Mouse (Mus musculus): ENCODE results near the gene Cep250. TPM values are rescaled to one million over a fixed set of nuclear protein-coding genes. Genes with fewer than 3 reads are reported as not detected.

Cep250 gene
- polyA plus RNA-seq, 1 experiment: 9.1 TPM

GRCm38 (mm10) chr2:155959981-155960380 is 3.7 kb downstream of the Cep250 start:
- DNase-seq: no peak
- TF ChIP-seq POLR2A (IDR thresholded peaks at IDR 0.05; ENCODE audit: borderline replicate concordance, extremely low read depth, low read depth, low read length) (no peak), CTCF (IDR thresholded peaks at IDR 0.05; ENCODE audit: insufficient read depth, low read length) (no peak)
- H3K4me1 ChIP-seq (ENCODE audit: control insufficient read depth, insufficient read depth, low read length): no peaks in the 10 kb centered on the region; the same call in 1 of the 2 replicates
- H3K4me3 ChIP-seq (replicated peaks; ENCODE audit: extremely low read depth, low read depth, low read length): no peak overlapping the region
- 70% methylated on average over 5 of the region's 5 CpGs for WGBS

- DNase-seq: no peak
- 84% methylated on average over 10 of the region's 10 CpGs for WGBS
- Histone ChIP-seq H3K4me3 (replicated peaks; ENCODE audit: extremely low read depth, low read depth, low read length) (no peak overlapping the region), H3K4me1 (ENCODE audit: control insufficient read depth, insufficient read depth, low read length) (no peaks in the 10 kb centered on the region; the same call in 1 of the 2 replicates)
- TF ChIP-seq POLR2A (IDR thresholded peaks at IDR 0.05; ENCODE audit: borderline replicate concordance, extremely low read depth, low read depth, low read length) (no peak), CTCF (IDR thresholded peaks at IDR 0.05; ENCODE audit: insufficient read depth, low read length) (no peak)
Observed at GRCm38 (mm10) chr2:155961862-155962261, 5.6 kb downstream of the Cep250 start.

DNA sequence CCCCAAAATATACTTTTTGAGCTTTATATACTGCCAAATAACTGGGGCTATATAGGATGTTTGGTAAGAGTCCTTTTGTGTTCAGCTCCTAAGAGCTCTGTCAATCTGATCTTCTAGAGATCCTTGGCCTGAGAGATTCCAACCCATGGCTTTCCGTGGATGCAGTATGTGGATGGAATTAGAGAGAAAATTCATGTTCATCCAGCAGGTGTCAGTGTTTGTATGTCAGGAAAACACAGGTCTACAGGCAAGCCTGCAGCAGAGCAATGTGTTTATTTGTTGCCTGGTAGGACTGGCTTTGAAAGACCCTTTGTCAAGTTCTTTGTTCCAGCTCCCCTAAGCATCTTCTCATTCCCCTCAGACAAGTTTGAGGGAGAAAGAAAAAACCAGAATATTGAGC is 6.7 kb downstream of the Cep250 start:
- no peak overlapping the region for H3K4me3 ChIP-seq (replicated peaks; ENCODE audit: extremely low read depth, low read depth, low read length)
- 20% methylated on average over 1 of the region's 1 CpGs for WGBS
- DNase-seq: no peak

DNA sequence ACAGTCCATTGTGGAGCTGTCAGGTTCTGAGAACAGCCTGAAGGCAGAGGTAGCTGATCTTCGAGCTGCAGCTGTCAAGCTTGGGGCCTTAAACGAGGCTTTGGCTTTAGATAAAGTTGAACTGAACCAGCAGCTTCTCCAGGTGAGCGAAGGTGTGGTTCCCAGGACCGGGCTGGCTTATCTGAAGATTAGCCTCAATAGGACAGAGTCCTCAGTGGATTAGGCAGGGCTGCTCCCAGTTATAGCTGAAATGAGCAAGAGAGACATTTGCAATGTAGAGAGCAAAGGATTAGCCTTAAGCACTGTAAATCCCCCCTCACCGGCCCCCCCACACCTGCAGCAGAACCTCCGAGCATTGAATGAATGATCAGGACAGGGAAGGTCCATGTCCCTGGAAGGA is 17.1 kb downstream of the Cep250 start:
- no peak for TF ChIP-seq CTCF (IDR thresholded peaks at IDR 0.05; ENCODE audit: insufficient read depth, low read length)
- no peak for TF ChIP-seq POLR2A (IDR thresholded peaks at IDR 0.05; ENCODE audit: borderline replicate concordance, extremely low read depth, low read depth, low read length)
- 91% methylated on average over 6 of the region's 6 CpGs for WGBS
- Histone ChIP-seq H3K4me1 (ENCODE audit: control insufficient read depth, insufficient read depth, low read length) (no peaks in the 10 kb centered on the region), H3K4me3 (replicated peaks; ENCODE audit: extremely low read depth, low read depth, low read length) (no peak overlapping the region)
- no peak for DNase-seq

More for the DNA sequence above, 6.7 kb downstream of the Cep250 start:
- no peak for TF ChIP-seq CTCF (IDR thresholded peaks at IDR 0.05; ENCODE audit: insufficient read depth, low read length)
- no peak for TF ChIP-seq POLR2A (IDR thresholded peaks at IDR 0.05; ENCODE audit: borderline replicate concordance, extremely low read depth, low read depth, low read length)
- no peaks in the 10 kb centered on the region for H3K4me1 ChIP-seq (ENCODE audit: control insufficient read depth, insufficient read depth, low read length)

- TF ChIP-seq POLR2A (IDR thresholded peaks at IDR 0.05; ENCODE audit: borderline replicate concordance, extremely low read depth, low read depth, low read length): no peak
- no peak for TF ChIP-seq CTCF (IDR thresholded peaks at IDR 0.05; ENCODE audit: insufficient read depth, low read length)
- 73% methylated on average over 14 of the region's 14 CpGs for WGBS
- DNase-seq: no peak
- no peaks in the 10 kb centered on the region for H3K4me1 ChIP-seq (ENCODE audit: control insufficient read depth, insufficient read depth, low read length)
- no peak overlapping the region for H3K4me3 ChIP-seq (replicated peaks; ENCODE audit: extremely low read depth, low read depth, low read length)
Observed at GRCm38 (mm10) chr2:155974087-155974731, 18.0 kb downstream of the Cep250 start.

DNA sequence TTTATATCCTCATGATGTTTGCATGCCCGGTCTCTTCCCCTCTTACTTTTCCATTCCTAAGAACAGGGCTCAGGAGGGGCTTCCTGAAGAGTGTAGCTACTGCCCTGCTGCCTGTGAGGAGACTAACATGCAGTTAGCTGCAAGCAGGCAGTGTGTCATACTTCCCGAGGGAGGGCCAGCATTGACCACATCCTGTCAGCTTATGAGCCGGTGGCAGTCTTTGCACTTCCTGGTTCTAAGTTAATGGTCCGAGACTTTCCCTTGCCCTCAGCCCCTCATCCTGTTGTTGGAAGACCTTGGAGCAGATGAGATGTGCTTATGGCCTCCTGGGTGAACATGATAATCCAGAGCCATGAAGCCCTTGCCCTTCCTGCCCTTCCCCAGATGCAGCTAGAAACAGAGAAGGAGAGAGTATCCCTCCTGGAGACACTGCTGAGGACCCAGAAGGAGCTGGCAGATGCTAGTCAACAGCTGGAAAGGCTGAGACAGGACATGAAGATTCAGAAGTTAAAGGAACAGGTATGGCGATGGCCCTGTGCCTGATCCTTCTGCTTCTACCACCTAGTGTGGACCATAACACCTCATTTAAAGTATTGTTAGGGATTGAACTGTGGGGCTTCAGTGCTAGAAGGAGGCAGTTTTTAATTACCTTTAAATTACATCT is 23.2 kb downstream of the Cep250 start:
- WGBS: 49% methylated on average over 5 of the region's 5 CpGs
- TF ChIP-seq POLR2A (IDR thresholded peaks at IDR 0.05; ENCODE audit: borderline replicate concordance, extremely low read depth, low read depth, low read length) (0 out of 2 replicates have a peak, but pooled peaks have one; percentile 34), CTCF (IDR thresholded peaks at IDR 0.05; ENCODE audit: insufficient read depth, low read length) (no peak)
- peak; percentile 17 for DNase-seq
- Histone ChIP-seq H3K4me3 (replicated peaks; ENCODE audit: extremely low read depth, low read depth, low read length) (peak overlapping the region; percentile 45), H3K4me1 (ENCODE audit: control insufficient read depth, insufficient read depth, low read length) (no peaks in the 10 kb centered on the region)

GRCm38 (mm10) chr2:155985776-155986175 is 29.5 kb downstream of the Cep250 start:
- H3K4me1 ChIP-seq (ENCODE audit: control insufficient read depth, insufficient read depth, low read length): no peaks in the 10 kb centered on the region
- H3K4me3 ChIP-seq (replicated peaks; ENCODE audit: extremely low read depth, low read depth, low read length): no peak overlapping the region
- no peak for DNase-seq
- no peak for TF ChIP-seq CTCF (IDR thresholded peaks at IDR 0.05; ENCODE audit: insufficient read depth, low read length)
- TF ChIP-seq POLR2A (IDR thresholded peaks at IDR 0.05; ENCODE audit: borderline replicate concordance, extremely low read depth, low read depth, low read length): no peak
- 89% methylated on average over 7 of the region's 7 CpGs for WGBS

DNA sequence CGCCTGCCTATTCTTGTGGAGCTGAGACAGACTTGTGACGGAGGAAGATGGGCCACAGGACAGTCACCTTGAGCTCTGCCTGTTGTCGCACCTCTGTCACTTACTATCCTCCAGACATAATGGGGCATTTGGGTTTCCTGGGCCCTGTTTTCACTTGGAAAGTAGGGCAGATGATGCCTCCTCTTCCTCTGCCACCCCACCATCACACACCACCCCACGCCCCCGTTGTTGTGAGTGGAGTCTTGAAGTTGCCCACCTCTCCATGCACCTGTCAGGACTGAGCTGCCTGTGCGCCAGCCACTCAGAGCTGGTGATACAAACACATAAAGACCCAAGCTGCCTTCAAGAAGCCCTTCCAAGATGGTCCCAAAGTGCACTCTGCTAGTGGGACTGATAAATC is 30.9 kb downstream of the Cep250 start:
- H3K4me3 ChIP-seq (replicated peaks; ENCODE audit: extremely low read depth, low read depth, low read length): no peak overlapping the region
- no peaks in the 10 kb centered on the region for H3K4me1 ChIP-seq (ENCODE audit: control insufficient read depth, insufficient read depth, low read length)
- TF ChIP-seq CTCF (IDR thresholded peaks at IDR 0.05; ENCODE audit: insufficient read depth, low read length) (no peak), POLR2A (IDR thresholded peaks at IDR 0.05; ENCODE audit: borderline replicate concordance, extremely low read depth, low read depth, low read length) (no peak)
- 94% methylated on average over 6 of the region's 6 CpGs for WGBS
- DNase-seq: no peak

DNA sequence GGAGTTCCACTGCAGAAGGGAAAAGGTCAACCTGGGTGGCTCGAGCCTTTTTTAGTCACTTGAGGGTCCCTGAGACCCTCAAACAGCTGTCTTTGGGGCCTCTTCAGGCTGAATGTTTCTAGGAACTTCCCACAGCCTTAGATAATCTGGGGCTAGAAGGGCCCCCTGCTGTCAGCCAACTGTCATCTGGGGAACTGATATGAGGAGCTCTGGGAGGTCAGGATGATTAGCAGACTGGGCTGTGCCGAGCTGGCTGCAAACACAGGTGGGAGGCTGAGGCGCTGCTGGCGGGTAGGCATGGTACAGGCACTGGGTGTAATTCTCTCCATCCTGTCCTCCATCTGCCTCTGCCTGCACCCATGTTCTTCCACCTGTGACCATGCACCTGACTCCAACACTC is 32.8 kb downstream of the Cep250 start:
- DNase-seq: no peak
- Histone ChIP-seq H3K4me1 (ENCODE audit: control insufficient read depth, insufficient read depth, low read length) (no peaks in the 10 kb centered on the region), H3K4me3 (replicated peaks; ENCODE audit: extremely low read depth, low read depth, low read length) (no peak overlapping the region)
- no peak for TF ChIP-seq POLR2A (IDR thresholded peaks at IDR 0.05; ENCODE audit: borderline replicate concordance, extremely low read depth, low read depth, low read length)
- TF ChIP-seq CTCF (IDR thresholded peaks at IDR 0.05; ENCODE audit: insufficient read depth, low read length): no peak
- 70% methylated on average over 4 of the region's 4 CpGs for WGBS

DNA sequence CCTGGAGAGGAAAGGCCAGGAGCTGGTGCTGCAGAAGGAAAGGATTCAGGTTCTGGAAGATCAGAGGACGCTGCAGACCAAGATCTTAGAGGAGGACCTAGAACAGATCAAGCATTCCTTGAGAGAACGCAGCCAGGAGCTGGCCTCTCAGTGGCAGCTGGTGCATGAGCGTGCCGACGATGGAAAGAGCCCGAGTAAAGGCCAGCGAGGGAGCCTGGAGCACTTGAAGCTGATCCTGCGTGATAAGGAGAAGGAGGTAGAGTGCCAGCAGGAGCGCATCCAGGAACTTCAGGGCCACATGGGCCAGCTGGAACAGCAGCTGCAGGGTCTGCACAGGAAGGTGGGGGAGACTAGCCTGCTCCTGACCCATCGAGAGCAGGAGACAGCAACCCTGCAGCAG is 34.9 kb downstream of the Cep250 start:
- no peak overlapping the region for H3K4me3 ChIP-seq (replicated peaks; ENCODE audit: extremely low read depth, low read depth, low read length)
- no peak for DNase-seq
- TF ChIP-seq POLR2A (IDR thresholded peaks at IDR 0.05; ENCODE audit: borderline replicate concordance, extremely low read depth, low read depth, low read length) (no peak), CTCF (IDR thresholded peaks at IDR 0.05; ENCODE audit: insufficient read depth, low read length) (no peak)
- no peaks in the 10 kb centered on the region for H3K4me1 ChIP-seq (ENCODE audit: control insufficient read depth, insufficient read depth, low read length)
- WGBS: 83% methylated on average over 10 of the region's 10 CpGs
